Mouse (Mus musculus) c-Kit-positive CD71-positive TER-119-negative erythroid progenitor cells, embryonic 14.5 days (primary cell): ENCODE data around the gene Sp110.
"Not testable (repeated sequence)": the region's sequence is repeated elsewhere in the genome, so short reads cannot be mapped to it uniquely, and the experiment has no call there.

Experiments used
- DNase-seq: peaks from one replicate; pipeline ENCODE4 v3.0.0-alpha.2; 2013; ENCODE audit warnings: low read depth

Gene Sp110

GRCm38 (mm10) chr1:85546442-85546841 lies 52.2 kb downstream of the Sp110 start:
- DNase-seq = not testable (repeated sequence)

DNA sequence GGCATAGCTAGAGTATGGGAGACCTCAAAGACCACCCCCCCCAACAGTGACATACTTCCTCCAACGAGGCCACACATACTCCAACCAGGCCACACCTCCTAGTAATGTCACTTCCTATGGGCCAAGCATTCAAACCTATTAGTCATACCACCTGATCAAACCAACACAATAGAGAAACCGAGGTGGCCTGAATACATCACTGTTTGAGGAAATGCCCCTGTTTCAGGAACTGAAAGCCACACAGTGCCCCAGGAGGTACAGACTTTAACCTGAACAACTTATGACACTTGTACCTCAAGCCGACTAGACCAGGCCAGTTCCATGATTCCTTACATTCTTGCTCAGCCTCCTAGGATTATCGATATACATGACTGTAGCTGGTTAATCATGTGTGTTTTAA lies 54.8 kb downstream of the Sp110 start:
- not testable (repeated sequence) for DNase-seq

DNA sequence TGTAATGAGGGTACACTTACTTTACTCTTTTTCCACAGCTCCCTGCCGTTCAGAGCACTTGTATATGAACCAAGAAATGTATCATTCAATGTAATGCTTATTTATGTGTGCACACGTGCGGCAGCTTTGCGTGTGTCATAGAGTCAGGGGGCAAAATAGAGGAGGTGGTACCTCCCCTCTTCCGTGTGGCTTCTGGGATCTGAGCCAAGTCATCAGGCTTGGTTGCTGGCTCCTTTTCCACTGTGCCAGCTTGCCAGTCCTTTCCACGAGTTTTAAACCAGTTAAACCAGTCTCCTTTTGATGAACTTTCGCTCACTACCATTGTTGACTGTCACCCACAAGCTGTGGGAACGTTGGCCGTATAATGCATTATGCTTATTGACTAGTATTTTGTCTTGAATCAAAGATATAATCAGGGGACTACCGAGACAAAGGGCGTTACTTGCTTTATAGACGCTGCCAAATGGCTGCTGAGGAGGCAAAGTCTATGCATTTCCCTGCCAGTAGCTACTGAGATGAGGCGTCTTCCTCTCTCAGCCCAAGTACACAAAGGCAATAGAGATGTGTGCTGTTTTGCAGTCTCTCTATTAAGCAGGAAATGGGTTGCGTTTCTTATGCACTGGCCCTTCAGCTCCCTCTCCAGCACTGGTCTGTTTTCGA lies 70.0 kb downstream of the Sp110 start:
- not testable (repeated sequence) for DNase-seq
